Mouse (Mus musculus) megakaryocyte progenitor cell, adult 5-6 weeks (primary cell): ENCODE results near the gene Lrrc29. TPM values are rescaled to one million over a fixed set of nuclear protein-coding genes. Genes with fewer than 3 reads are reported as not detected.

Experiments
- ATAC-seq: replicated peaks from 2 replicates; pipeline ENCODE4 v1.8.0; 2016; ENCODE audit warnings: mild to moderate bottlenecking, moderate TSS enrichment, inconsistent platforms; ENCODE audit not compliant: poor library complexity
- total RNA-seq, 2 experiments: library from RNA; stranded (forward) in 1 of 2; stranded (reverse) in 1 of 2; fragments of 157-497, 149-512 nt in 1 of 2; fragments of 200-1000 nt in 1 of 2; gene quantifications; 2 replicates each; pipeline versions ENCODE4 v1.2.3 to v1.2.4; 2015 to 2017

Gene Lrrc29
- total RNA-seq, 2 experiments from 2014 or later: 1.3 to 2.0 TPM

GRCm38 (mm10) chr8:105312891-105313481 is 13.1 kb downstream of the Lrrc29 start:
- ATAC-seq: peak; percentile 76

GRCm38 (mm10) chr8:105311718-105312117 is 14.4 kb downstream of the Lrrc29 start:
- peak; percentile 72 for ATAC-seq

- no peak for ATAC-seq
Measured at GRCm38 (mm10) chr8:105310118-105310517, 16.0 kb downstream of the Lrrc29 start.

- no peak for ATAC-seq
Measured at GRCm38 (mm10) chr8:105309142-105309847, 16.8 kb downstream of the Lrrc29 start.

- ATAC-seq: no peak
Measured at GRCm38 (mm10) chr8:105308428-105308827, 17.6 kb downstream of the Lrrc29 start.

GRCm38 (mm10) chr8:105307670-105308069 is 18.4 kb downstream of the Lrrc29 start:
- no peak for ATAC-seq

GRCm38 (mm10) chr8:105306146-105306691 is 19.9 kb downstream of the Lrrc29 start:
- ATAC-seq: no peak

- ATAC-seq: peak; percentile 45
Measured at GRCm38 (mm10) chr8:105305211-105306145, 20.6 kb downstream of the Lrrc29 start, which contains the start of gene Elmo3. Gene Elmo3 (plus strand): TSS chr8:105305601.

- ATAC-seq: peak; percentile 29; the same call in 1 of the 2 replicates
Measured at GRCm38 (mm10) chr8:105304325-105305210, 21.5 kb downstream of the Lrrc29 start.

- no peak for ATAC-seq
Measured at GRCm38 (mm10) chr8:105303874-105304273, 22.2 kb downstream of the Lrrc29 start.

- no peak for ATAC-seq
Measured at GRCm38 (mm10) chr8:105303396-105303795, 22.7 kb downstream of the Lrrc29 start.

GRCm38 (mm10) chr8:105299962-105300361 is 26.1 kb downstream of the Lrrc29 start:
- peak; percentile 53 for ATAC-seq

- ATAC-seq: no peak
Measured at GRCm38 (mm10) chr8:105298351-105299252, 27.5 kb downstream of the Lrrc29 start.

- peak; percentile 89 for ATAC-seq
Measured at GRCm38 (mm10) chr8:105297511-105298192, 28.4 kb downstream of the Lrrc29 start, which contains the start of gene E2f4. Gene E2f4 (plus strand): TSS chr8:105297663.

GRCm38 (mm10) chr8:105295895-105296573 is 30.0 kb downstream of the Lrrc29 start, which contains the start of gene Exoc3l:
Gene Exoc3l (minus strand): TSS chr8:105296101.
- ATAC-seq: no peak

GRCm38 (mm10) chr8:105295256-105295655 is 30.8 kb downstream of the Lrrc29 start:
- no peak for ATAC-seq

- no peak for ATAC-seq
Measured at GRCm38 (mm10) chr8:105294776-105295175, 31.3 kb downstream of the Lrrc29 start.

GRCm38 (mm10) chr8:105293405-105293804 is 32.7 kb downstream of the Lrrc29 start:
- ATAC-seq: no peak
